Mouse (Mus musculus): Measurements from ENCODE around the gene Arl4d.
"Not testable (repeated sequence)": the region's sequence is repeated elsewhere in the genome, so short reads cannot be mapped to it uniquely, and the experiment has no call there.

DNA sequence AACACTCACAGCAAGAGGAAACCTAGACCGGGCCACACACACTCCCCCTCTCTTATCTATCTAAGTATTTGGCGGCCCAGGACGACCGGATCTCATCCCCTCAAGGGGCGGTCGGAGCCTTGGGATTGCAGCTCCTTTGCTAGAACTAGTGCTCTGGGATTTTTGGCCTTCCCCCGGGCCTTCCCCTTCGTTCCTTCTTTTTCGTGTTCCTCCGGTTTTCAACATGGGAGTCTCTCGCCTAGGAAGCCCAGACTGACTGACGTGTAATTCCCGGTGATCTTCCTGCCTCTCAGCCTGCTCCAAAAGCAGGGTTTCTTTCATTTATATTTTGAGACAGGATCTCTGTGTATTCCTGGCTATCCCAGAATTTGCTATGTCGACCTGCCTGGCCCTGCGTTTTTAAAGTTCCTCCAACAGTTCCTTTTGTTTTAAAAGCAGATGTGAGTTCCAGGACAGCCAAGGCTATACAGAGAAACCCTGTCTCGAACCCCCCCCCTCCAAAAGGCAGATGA is 19.0 kb upstream of the Arl4d start:
- TF ChIP-seq CTCF, EP300 (IDR thresholded peaks at IDR 0.05; ENCODE audit: low read depth): not testable (repeated sequence)

Measured in heart, postnatal 0 days (tissue).